Mouse (Mus musculus) forebrain, embryonic 16.5 days (tissue): ENCODE results near the gene Itih5. TPM values are rescaled to one million over a fixed set of nuclear protein-coding genes. Genes with fewer than 3 reads are reported as not detected.
A peak's percentile ranks its signal among the peaks of the same experiment; 100 is the strongest.

Experiments used
- ATAC-seq: fragments of 200-750 bp; cut with Nextera tagmentation; 2 replicates; pipeline ENCODE4 v1.8.0; 2017; ENCODE audit warnings: mild to moderate bottlenecking, moderate library complexity
- H3K27ac ChIP-seq: fragments of 300-500 bp; sonication (generic); 2 replicates; pipeline ENCODE4 v1.5.1; 2014; ENCODE audit warnings: low read length, control low read depth
- H3K27me3 ChIP-seq: fragments of 300-500 bp; sonication (generic); replicated peaks from 2 replicates; pipeline ENCODE4 v1.6.1; 2014; ENCODE audit warnings: low read length; ENCODE audit not compliant: control insufficient read depth, insufficient read depth
- H3K36me3 ChIP-seq: fragments of 300-500 bp; sonication (generic); 2 replicates; pipeline ENCODE4 v1.6.1; 2014; ENCODE audit not compliant: control insufficient read depth, insufficient read depth
- H3K4me1 ChIP-seq: fragments of 300-500 bp; sonication (generic); replicated peaks from 2 replicates; pipeline ENCODE4 v1.6.1; 2014; ENCODE audit warnings: low read length; ENCODE audit not compliant: control insufficient read depth, insufficient read depth
- H3K4me2 ChIP-seq: fragments of 300-500 bp; sonication (generic); 2 replicates; pipeline ENCODE4 v1.6.1; 2014; ENCODE audit warnings: mild to moderate bottlenecking, low read length, control low read depth
- H3K4me3 ChIP-seq: fragments of 300-500 bp; sonication (generic); replicated peaks from 2 replicates; pipeline ENCODE4 v1.5.1; 2014; ENCODE audit warnings: mild to moderate bottlenecking, low read length, control low read depth
- H3K9ac ChIP-seq: fragments of 300-500 bp; sonication (generic); replicated peaks from 2 replicates; pipeline ENCODE4 v1.6.1; 2014; ENCODE audit warnings: low read depth, low read length, control low read depth
- H3K9me3 ChIP-seq: fragments of 300-500 bp; sonication (generic); 2 replicates; pipeline ENCODE4 v1.6.1; 2016; ENCODE audit warnings: low read length; ENCODE audit not compliant: control insufficient read depth
- WGBS: fragments of 180-500 bp; shearing (Covaris S2); extraction: QIAGEN DNeasy Blood & Tissue Kit; methylation state at CpG from one replicate; pipeline ENCODE4 v1.1.7; 2014; 5-methylcytosine and 5-hydroxymethylcytosine counted together
- polyA plus RNA-seq: library from polyadenylated mRNA; unstranded; fragments of >200 nt; fragmentation: Nextera tagmentation; extraction: Ambion mirVana; gene quantifications from 2 replicates; pipeline ENCODE4 v1.2.1, GENCODE M21; 2015

Gene Itih5
- polyA plus RNA-seq, 1 experiment from 2014 or later = 3.7 TPM

DNA sequence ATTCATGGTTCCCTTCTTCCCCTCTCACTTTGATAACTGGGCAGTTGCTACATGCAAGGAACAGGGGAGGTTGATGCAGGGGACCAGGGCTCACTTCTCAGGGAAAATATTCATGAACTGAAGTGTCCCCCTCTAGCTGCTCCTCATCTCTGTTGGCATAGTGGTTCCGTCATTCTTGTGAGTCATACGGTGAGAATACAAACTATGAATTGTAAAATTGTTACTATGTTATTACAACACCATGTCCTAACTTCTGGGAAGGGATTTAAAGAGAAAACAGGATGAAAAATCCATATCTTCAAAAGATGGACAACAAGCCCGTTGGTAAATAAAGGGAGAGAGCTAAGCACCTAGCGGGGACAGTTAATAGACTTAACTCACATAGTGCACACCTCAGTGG is 22.1 kb upstream of the Itih5 start, which contains the start of gene Itih2:
Gene Itih2, minus strand, starts transcription at position 101 of the 400 bp plus-strand sequence.
- Histone ChIP-seq H3K9ac (no peak within 1 kb of the TSS), H3K27ac (no peak within 1 kb of the TSS), H3K27me3 (no peaks in the 10 kb centered on the region), H3K4me1 (no peaks in the 10 kb centered on the region), H3K9me3 (no peaks in the 10 kb centered on the region), H3K36me3 (no peaks in the 10 kb centered on the region), H3K4me3 (no peak within 1 kb of the TSS), H3K4me2 (no peak within 1 kb of the TSS)
- no peak for ATAC-seq
- WGBS = 92% methylated on average over 4 of the region's 4 CpGs

- Histone ChIP-seq H3K27me3 (no peaks in the 10 kb centered on the region), H3K27ac (no peak overlapping the region), H3K4me1 (no peaks in the 10 kb centered on the region), H3K9ac (no peak overlapping the region), H3K4me2 (no peak overlapping the region), H3K9me3 (no peaks in the 10 kb centered on the region), H3K36me3 (no peaks in the 10 kb centered on the region), H3K4me3 (no peak overlapping the region)
- peak; percentile 50 for ATAC-seq
- WGBS = 42% methylated on average over 1 of the region's 1 CpGs
Observed at GRCm38 (mm10) chr2:10132128-10132527, 21.2 kb upstream of the Itih5 start.

DNA sequence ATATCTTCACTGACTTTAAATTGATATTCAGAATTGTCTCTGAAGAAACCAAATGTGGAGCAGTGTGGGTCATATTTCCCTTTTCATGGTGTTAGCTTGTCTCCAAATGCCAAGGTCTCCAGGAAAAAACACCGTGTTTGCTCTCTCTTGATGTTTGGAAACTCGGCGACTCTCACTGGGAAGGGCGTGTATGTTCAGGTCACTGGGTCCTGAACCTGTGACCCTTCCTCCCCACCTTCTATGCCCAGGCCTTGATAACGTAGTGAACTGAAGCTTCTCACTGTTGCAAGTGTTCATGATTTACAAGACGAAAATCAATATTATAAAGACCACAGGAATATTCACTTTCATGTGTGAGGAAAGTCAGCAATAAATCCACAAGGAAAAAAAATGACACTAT is 19.4 kb upstream of the Itih5 start:
- no peak overlapping the region for H3K4me3 ChIP-seq
- no peaks in the 10 kb centered on the region for H3K4me1 ChIP-seq
- no peak for ATAC-seq
- no peak overlapping the region for H3K27ac ChIP-seq
- H3K9me3 ChIP-seq = no peaks in the 10 kb centered on the region
- 87% methylated on average over 6 of the region's 6 CpGs for WGBS
- no peak overlapping the region for H3K9ac ChIP-seq
- no peak overlapping the region for H3K4me2 ChIP-seq
- no peaks in the 10 kb centered on the region for H3K36me3 ChIP-seq
- no peaks in the 10 kb centered on the region for H3K27me3 ChIP-seq

DNA sequence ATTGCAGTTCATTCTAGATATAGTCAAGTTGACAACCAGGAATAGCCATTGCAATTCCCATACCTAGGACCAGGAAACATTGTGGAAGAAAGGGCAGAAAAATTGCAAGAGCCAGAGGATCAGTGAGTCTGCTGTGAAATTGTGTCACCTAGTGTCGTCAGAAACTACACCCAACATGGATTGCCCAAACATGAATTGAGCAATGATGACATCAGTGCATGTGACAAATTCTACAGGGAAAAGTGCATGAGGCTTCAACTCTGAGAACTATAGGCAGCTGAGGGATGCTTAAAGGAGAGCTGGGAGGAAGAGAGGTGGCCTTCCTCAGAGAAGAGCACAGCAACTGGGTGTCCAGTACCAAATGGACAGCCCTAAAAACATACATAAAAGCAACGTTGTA is 16.1 kb upstream of the Itih5 start:
- no peak for ATAC-seq
- H3K9me3 ChIP-seq = no peaks in the 10 kb centered on the region
- no peak overlapping the region for H3K4me2 ChIP-seq
- no peaks in the 10 kb centered on the region for H3K4me1 ChIP-seq
- H3K36me3 ChIP-seq = no peaks in the 10 kb centered on the region
- no peak overlapping the region for H3K9ac ChIP-seq
- H3K4me3 ChIP-seq = no peak overlapping the region
- no peaks in the 10 kb centered on the region for H3K27me3 ChIP-seq
- H3K27ac ChIP-seq = no peak overlapping the region
- WGBS = 83% methylated on average over 2 of the region's 2 CpGs

- Histone ChIP-seq H3K27me3 (no peaks in the 10 kb centered on the region), H3K9ac (no peak overlapping the region), H3K36me3 (no peaks in the 10 kb centered on the region), H3K4me1 (no peaks in the 10 kb centered on the region), H3K4me3 (no peak overlapping the region), H3K4me2 (no peak overlapping the region), H3K27ac (no peak overlapping the region), H3K9me3 (no peaks in the 10 kb centered on the region)
- no peak for ATAC-seq
- WGBS = 72% methylated on average over 5 of the region's 5 CpGs
Observed at GRCm38 (mm10) chr2:10140456-10140855, 12.9 kb upstream of the Itih5 start.

DNA sequence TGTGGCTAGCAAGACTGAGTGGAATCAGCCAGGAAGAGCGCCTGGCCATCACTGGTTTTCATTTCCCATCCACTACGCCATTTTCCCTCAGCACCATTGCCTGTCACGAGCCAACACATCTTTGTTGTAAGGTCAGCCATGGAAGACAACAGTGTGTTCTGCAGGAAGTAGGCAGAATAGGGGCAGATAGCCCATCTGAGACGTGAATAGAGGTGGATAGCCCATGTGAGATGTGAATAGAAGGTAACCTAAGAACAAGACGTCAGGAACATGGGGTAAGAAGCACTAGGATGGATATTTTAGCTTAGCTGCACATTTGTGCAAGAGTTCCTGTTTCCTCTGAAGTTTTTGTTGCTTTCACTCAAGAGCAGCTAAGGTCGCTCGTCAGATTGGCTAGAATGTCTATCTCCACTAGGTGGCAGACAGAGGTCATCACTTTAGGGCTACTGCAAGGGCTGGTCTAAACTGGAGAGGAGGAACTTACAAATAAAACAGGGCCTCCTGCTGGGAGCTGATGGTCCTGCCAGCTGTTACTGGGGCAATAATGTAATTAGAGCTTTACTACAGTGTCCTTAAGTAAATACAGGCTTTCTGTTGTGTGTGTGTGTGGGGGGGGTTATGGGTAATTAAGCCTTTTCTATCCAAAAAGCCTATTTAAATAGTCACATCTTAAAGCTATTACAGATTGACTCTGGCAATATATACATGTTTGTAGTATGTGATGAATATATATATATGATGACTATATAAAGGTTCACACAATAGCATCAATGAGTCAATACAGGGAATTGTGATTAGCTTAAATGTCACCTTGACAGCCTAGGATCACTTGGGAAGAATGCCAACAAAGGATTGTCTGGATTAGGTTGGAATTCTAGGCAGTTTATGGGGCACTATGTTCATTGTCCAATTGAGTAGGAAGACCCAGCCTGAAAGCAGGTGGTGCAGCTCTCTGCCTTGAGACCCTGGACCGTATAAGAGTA is 10.6 kb upstream of the Itih5 start:
- no peaks in the 10 kb centered on the region for H3K9me3 ChIP-seq
- WGBS = 39% methylated on average over 8 of the region's 8 CpGs
- no peak overlapping the region for H3K27ac ChIP-seq
- peak; percentile 73 for ATAC-seq
- no peaks in the 10 kb centered on the region for H3K36me3 ChIP-seq
- H3K4me3 ChIP-seq = no peak overlapping the region
- no peaks in the 10 kb centered on the region for H3K4me1 ChIP-seq
- H3K9ac ChIP-seq = no peak overlapping the region
- no peak overlapping the region for H3K4me2 ChIP-seq
- H3K27me3 ChIP-seq = no peaks in the 10 kb centered on the region

DNA sequence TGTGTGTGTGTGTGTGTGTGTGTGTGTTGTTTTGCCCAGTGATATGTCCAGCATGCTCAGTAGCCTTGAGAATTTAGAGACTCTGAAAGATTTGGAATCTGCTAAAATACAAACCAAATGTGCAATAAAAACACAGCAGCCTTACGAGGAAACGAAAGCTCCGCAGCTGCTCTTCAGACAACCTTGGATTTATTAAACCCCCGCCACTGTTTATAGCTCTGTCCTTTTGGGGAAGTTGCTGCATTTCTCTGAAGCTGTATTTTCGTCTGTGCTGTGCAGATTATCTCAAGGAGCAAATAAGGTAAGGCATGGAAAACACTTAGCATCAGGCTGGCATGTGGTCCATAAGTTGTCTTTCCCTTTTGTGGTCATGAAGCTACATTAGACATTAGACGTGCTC is 7.9 kb upstream of the Itih5 start:
- H3K36me3 ChIP-seq = no peaks in the 10 kb centered on the region
- H3K4me2 ChIP-seq = no peak overlapping the region
- no peak for ATAC-seq
- H3K4me1 ChIP-seq = no peaks in the 10 kb centered on the region
- H3K27ac ChIP-seq = no peak overlapping the region
- H3K4me3 ChIP-seq = no peak overlapping the region
- no peak overlapping the region for H3K9ac ChIP-seq
- 82% methylated on average over 6 of the region's 6 CpGs for WGBS
- H3K9me3 ChIP-seq = no peaks in the 10 kb centered on the region
- H3K27me3 ChIP-seq = no peaks in the 10 kb centered on the region

- no peaks in the 10 kb centered on the region for H3K4me1 ChIP-seq
- no peaks in the 10 kb centered on the region for H3K36me3 ChIP-seq
- H3K27me3 ChIP-seq = no peaks in the 10 kb centered on the region
- no peak overlapping the region for H3K27ac ChIP-seq
- H3K4me2 ChIP-seq = no peak overlapping the region
- H3K9me3 ChIP-seq = no peaks in the 10 kb centered on the region
- H3K4me3 ChIP-seq = no peak overlapping the region
- WGBS = 57% methylated on average over 8 of the region's 8 CpGs
- H3K9ac ChIP-seq = no peak overlapping the region
- ATAC-seq = 0 out of 2 replicates have a peak, but pooled peaks have one; percentile 45
Observed at GRCm38 (mm10) chr2:10147176-10147575, 6.2 kb upstream of the Itih5 start.

- Histone ChIP-seq H3K4me2 (no peak overlapping the region), H3K36me3 (no peaks in the 10 kb centered on the region), H3K9me3 (no peaks in the 10 kb centered on the region), H3K9ac (no peak overlapping the region), H3K27me3 (no peaks in the 10 kb centered on the region), H3K4me3 (no peak overlapping the region), H3K4me1 (peaks cover 8% of the 10 kb centered on the region), H3K27ac (no peak overlapping the region)
- 87% methylated on average over 5 of the region's 5 CpGs for WGBS
- ATAC-seq = no peak
Observed at GRCm38 (mm10) chr2:10152590-10152989, 781 bp upstream of the Itih5 start.
